Comparison of ENCODE assay signal across 8 mouse cellular contexts in genomic region chr19:46304216-46304841, GRCm38 (mm10). TPM values are rescaled to one million over a fixed set of nuclear protein-coding genes. Genes with fewer than 3 reads are reported as not detected.
A peak's percentile ranks its signal among the peaks of the same experiment; 100 is the strongest.
DNase-seq lines count a peak whose midpoint lies in the region; ATAC-seq and TF ChIP-seq lines count a peak whose summit lies in the region.

Gene Nfkb2 (plus strand): TSS chr19:46304320.

- no peak for TF ChIP-seq EP300 in liver, embryonic 14.5 days (IDR thresholded peaks at IDR 0.05; ENCODE audit: low read depth)
- peak; percentile 80 for TF ChIP-seq EP300 in stomach, postnatal 0 days (optimal IDR thresholded peaks at IDR 0.05)

- under 1% methylated on average over 39 of the region's 39 CpGs for WGBS in heart, embryonic 11.5 days (ENCODE audit: insufficient replicate concordance)
- WGBS in kidney, embryonic 15.5 days, result under 1% methylated on average over 39 of the region's 39 CpGs
- under 1% methylated on average over 39 of the region's 39 CpGs for WGBS in liver, embryonic 14.5 days (ENCODE audit: insufficient replicate concordance)
- WGBS in stomach, postnatal 0 days, result under 1% methylated on average over 39 of the region's 39 CpGs

- H3K27me3 ChIP-seq in heart, embryonic 11.5 days (ENCODE audit: control insufficient read depth, insufficient read depth, low read length), result peaks cover 17% of the 10 kb centered on the region
- peaks cover 27% of the 10 kb centered on the region for H3K27me3 ChIP-seq in kidney, embryonic 15.5 days
- no peaks in the 10 kb centered on the region for H3K27me3 ChIP-seq in liver, embryonic 14.5 days (ENCODE audit: control insufficient read depth, insufficient read depth, low read length)
- H3K27me3 ChIP-seq in stomach, postnatal 0 days (ENCODE audit: control insufficient read depth, insufficient read depth, low read length), result no peaks in the 10 kb centered on the region

- peaks cover 15% of the 10 kb centered on the region for H3K4me1 ChIP-seq in bone marrow macrophage, adult 2 months (ENCODE audit: control insufficient read depth, insufficient read depth, low read length)
- H3K4me1 ChIP-seq in embryonic fibroblast, embryonic 13.5 days (ENCODE audit: control insufficient read depth, insufficient read depth, low read length), result peaks cover 6% of the 10 kb centered on the region
- peaks cover 15% of the 10 kb centered on the region for H3K4me1 ChIP-seq in heart, embryonic 11.5 days (ENCODE audit: control insufficient read depth, insufficient read depth, low read length)
- H3K4me1 ChIP-seq in kidney, embryonic 15.5 days, result peaks cover 28% of the 10 kb centered on the region
- peaks cover 7 to 11% of the 10 kb centered on the region in 2 experiments for H3K4me1 ChIP-seq in liver, embryonic 14.5 days (replicated peaks; ENCODE audit: control insufficient read depth in 2 of 2, insufficient read depth in 2 of 2, low read length in 1 of 2)
- H3K4me1 ChIP-seq in stomach, postnatal 0 days (replicated peaks; ENCODE audit: control insufficient read depth, insufficient read depth), result no peaks in the 10 kb centered on the region; the same call in 1 of the 2 replicates

- DNase-seq in CD4-positive helper T cell, adult 2 months (ENCODE audit: low read depth, low spot score), result peak; percentile 96
- DNase-seq in liver, embryonic 14.5 days (ENCODE audit: low read depth in 3 of 3, low spot score in 3 of 3), result peak; percentile 83 to 92 (median 85)
- peak; percentile 93 for DNase-seq in neural tube, embryonic 10.5 days (ENCODE audit: extremely low spot score, low spot score)
- peak; percentile 97 for DNase-seq in stomach, postnatal 0 days (ENCODE audit: low spot score)

- peak within 1 kb of the TSS; percentile 100 for H3K4me2 ChIP-seq in heart, embryonic 11.5 days
- peak within 1 kb of the TSS; percentile 95 for H3K4me2 ChIP-seq in kidney, embryonic 15.5 days
- H3K4me2 ChIP-seq in liver, embryonic 14.5 days (ENCODE audit: low read depth), result peak within 1 kb of the TSS; percentile 90
- H3K4me2 ChIP-seq in stomach, postnatal 0 days (replicated peaks; ENCODE audit: low read depth), result peak within 1 kb of the TSS; percentile 97

- no peaks in the 10 kb centered on the region for H3K9me3 ChIP-seq in heart, embryonic 11.5 days (replicated peaks; ENCODE audit: control insufficient read depth, low read length)
- H3K9me3 ChIP-seq in kidney, embryonic 15.5 days (replicated peaks), result no peaks in the 10 kb centered on the region
- H3K9me3 ChIP-seq in liver, embryonic 14.5 days (ENCODE audit: control insufficient read depth, low read length), result no peaks in the 10 kb centered on the region
- H3K9me3 ChIP-seq in stomach, postnatal 0 days (ENCODE audit: control insufficient read depth, low read length), result no peaks in the 10 kb centered on the region

- peak; percentile 81 for ATAC-seq in heart, embryonic 11.5 days (replicated peaks; ENCODE audit: insufficient number of reproducible peaks, low FRiP score, low TSS enrichment)
- peak; percentile 92 for ATAC-seq in kidney, embryonic 15.5 days (replicated peaks; ENCODE audit: low FRiP score)
- ATAC-seq in liver, embryonic 14.5 days (ENCODE audit: insufficient read depth), result peak; percentile 88
- peak; percentile 93 for ATAC-seq in stomach, postnatal 0 days (ENCODE audit: low FRiP score, low TSS enrichment)

- H3K9ac ChIP-seq in heart, embryonic 11.5 days (ENCODE audit: low read depth, low read length), result peak within 1 kb of the TSS; percentile 79
- H3K9ac ChIP-seq in kidney, embryonic 15.5 days, result peak within 1 kb of the TSS; percentile 66
- peak within 1 kb of the TSS; percentile 77 for H3K9ac ChIP-seq in liver, embryonic 14.5 days (replicated peaks)
- peak within 1 kb of the TSS; percentile 75 for H3K9ac ChIP-seq in stomach, postnatal 0 days (ENCODE audit: low read length)

- peak within 1 kb of the TSS; percentile 76 for H3K27ac ChIP-seq in bone marrow macrophage, adult 2 months (ENCODE audit: insufficient read depth, low read depth, low read length)
- H3K27ac ChIP-seq in embryonic fibroblast, embryonic 13.5 days (ENCODE audit: insufficient read depth, low read length), result peak within 1 kb of the TSS; percentile 67
- H3K27ac ChIP-seq in heart, embryonic 11.5 days (ENCODE audit: low read depth, low read length), result peak within 1 kb of the TSS; percentile 70
- H3K27ac ChIP-seq in kidney, embryonic 15.5 days, result peak within 1 kb of the TSS; percentile 90
- H3K27ac ChIP-seq in liver, embryonic 14.5 days, result peak within 1 kb of the TSS; percentile 61
- peak within 1 kb of the TSS; percentile 90 for H3K27ac ChIP-seq in stomach, postnatal 0 days (replicated peaks)

- H3K36me3 ChIP-seq in heart, embryonic 11.5 days (ENCODE audit: control insufficient read depth, insufficient read depth, low read length), result no peaks in the 10 kb centered on the region
- H3K36me3 ChIP-seq in kidney, embryonic 15.5 days, result 0 out of 2 replicates have a peak, but pooled peaks cover 5% of the 10 kb centered on the region
- no peaks in the 10 kb centered on the region for H3K36me3 ChIP-seq in liver, embryonic 14.5 days (replicated peaks; ENCODE audit: control insufficient read depth, insufficient read depth, low read depth)
- H3K36me3 ChIP-seq in stomach, postnatal 0 days (ENCODE audit: control insufficient read depth, insufficient read depth, low read length), result peaks cover 5% of the 10 kb centered on the region; the same call in 1 of the 2 replicates

- peak within 1 kb of the TSS; percentile 95 for H3K4me3 ChIP-seq in bone marrow macrophage, adult 2 months (ENCODE audit: insufficient read depth, low read length)
- H3K4me3 ChIP-seq in embryonic fibroblast, embryonic 13.5 days (ENCODE audit: insufficient read depth, low read length), result peak within 1 kb of the TSS; percentile 74
- peak within 1 kb of the TSS; percentile 72 for H3K4me3 ChIP-seq in heart, embryonic 11.5 days (ENCODE audit: low read depth, low read length)
- peak within 1 kb of the TSS; percentile 76 for H3K4me3 ChIP-seq in kidney, embryonic 15.5 days (replicated peaks)
- peak within 1 kb of the TSS; percentile 81 to 84 for H3K4me3 ChIP-seq in liver, embryonic 14.5 days (ENCODE audit: insufficient read depth in 1 of 2, low read depth in 2 of 2, low read length in 2 of 2)
- H3K4me3 ChIP-seq in stomach, postnatal 0 days (ENCODE audit: low read depth, low read length), result peak within 1 kb of the TSS; percentile 79

- peak; percentile 35; the same call in 1 of the 2 replicates for TF ChIP-seq POLR2A in bone marrow macrophage, adult 2 months (IDR thresholded peaks at IDR 0.05; ENCODE audit: borderline replicate concordance, low read depth, low read length)
- peak; percentile 91 for TF ChIP-seq POLR2A in embryonic fibroblast, embryonic 13.5 days (IDR thresholded peaks at IDR 0.05; ENCODE audit: low read depth, low read length)

- peak; percentile 77 for TF ChIP-seq CTCF in bone marrow macrophage, adult 2 months (IDR thresholded peaks at IDR 0.05; ENCODE audit: low read depth, low read length)
- peak; percentile 52; the same call in 1 of the 2 replicates for TF ChIP-seq CTCF in embryonic fibroblast, embryonic 13.5 days (IDR thresholded peaks at IDR 0.05; ENCODE audit: borderline replicate concordance, insufficient read depth, low read length)
- peak; percentile 95 for TF ChIP-seq CTCF in liver, embryonic 14.5 days (IDR thresholded peaks at IDR 0.05; ENCODE audit: low read depth)
- peak; percentile 92 for TF ChIP-seq CTCF in stomach, postnatal 0 days (IDR thresholded peaks at IDR 0.05; ENCODE audit: low read depth)

RNA-seq across cellular contexts. Expression of gene Nfkb2, which starts in this region (rescaled TPM):
- 44.7 and 51.7 TPM in 2 replicates for polyA plus RNA-seq in bone marrow macrophage, adult 2 months (2012; ENCODE audit: insufficient read depth, insufficient read length, missing spikeins)
- 42.3 and 44.8 TPM in 2 replicates for polyA plus RNA-seq in embryonic fibroblast, embryonic 13.5 days (2011; ENCODE audit: insufficient read length, low read depth, missing spikeins)
- 6.8 and 7.3 TPM in 2 replicates for polyA plus RNA-seq in heart, embryonic 11.5 days (2014; fragmentation: Nextera tagmentation; extraction: Ambion mirVana)
- polyA plus RNA-seq in kidney, embryonic 15.5 days (2015; fragmentation: Nextera tagmentation; extraction: Ambion mirVana), result 8.3 and 9.8 TPM in 2 replicates
- 4.0 and 4.5 TPM in 2 replicates for polyA plus RNA-seq in liver, embryonic 14.5 days (2012; rRNA removed)
- polyA plus RNA-seq in liver, embryonic 14.5 days (2014; fragmentation: Nextera tagmentation; extraction: Ambion mirVana), result 2.6 and 3.9 TPM in 2 replicates
- 11.4 and 11.6 TPM in 2 replicates for polyA plus RNA-seq in stomach, postnatal 0 days (2015; fragmentation: Nextera tagmentation; extraction: Ambion mirVana)

Comparison
In these comparisons a context has a peak if more than half of its experiments do, and no peak if none do; other contexts are left out.
1. Peak in every context shown above with its lines: DNase-seq, ATAC-seq, H3K4me3 ChIP-seq and H3K27ac ChIP-seq.